Mouse (Mus musculus) spleen, adult 2 months (tissue): ENCODE data around the gene Fgfr2.

ENCODE experiments used
- CTCF ChIP-seq: fragments of 200-500 bp; IDR thresholded peaks from 2 replicates; pipeline ENCODE4 v1.5.1; 2011; ENCODE audit warnings: mild to moderate bottlenecking, inconsistent platforms; ENCODE audit not compliant: insufficient read depth, insufficient read length, insufficient replicate concordance; ENCODE audit errors: extremely low read depth
- POLR2A ChIP-seq: fragments of 200-500 bp; IDR thresholded peaks from 2 replicates; pipeline ENCODE4 v1.6.1; 2011; ENCODE audit warnings: low read depth, low read length, inconsistent platforms

GRCm38 (mm10) chr7:132570071-132570470 is 553.1 kb downstream of the Fgfr2 start:
- TF ChIP-seq POLR2A, result no peak
- no peak for TF ChIP-seq CTCF
